Mouse (Mus musculus): ENCODE data around the gene Tinagl1.

The Tinagl1 gene

DNA sequence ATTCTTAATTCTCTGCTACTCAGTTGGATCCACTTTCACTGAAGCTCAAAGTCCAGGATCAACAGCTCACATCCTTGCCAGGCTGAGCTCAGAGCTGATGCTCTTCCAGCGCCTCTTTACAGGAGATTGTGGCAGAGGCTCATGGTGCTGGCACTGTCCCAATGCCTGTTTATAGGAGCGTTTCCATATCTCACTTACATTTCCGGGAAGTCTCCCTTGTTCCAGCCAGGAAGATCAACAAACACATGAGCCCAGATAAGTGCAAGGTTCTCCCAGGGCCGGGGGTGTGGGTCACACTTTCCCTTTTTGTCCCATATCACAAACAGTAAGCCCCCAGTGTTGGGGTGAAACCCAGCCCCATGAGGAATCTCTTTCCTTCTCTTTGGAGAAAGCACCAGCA lies 7.0 kb upstream of the Tinagl1 start:
- in situ Hi-C loops (cut with MboI; ENCODE audit: low pct_unique_long_range_greater_than_20kb in 1 of 2, low sequenced_read_pairs in 2 of 2, unreplicated experiment in 1 of 2) = loop anchor here in 1 of 2 experiments (10.0 kb wide), 2 partner anchors 47 to 217 kb away; partner anchors contain the start of gene Hcrtr1

DNA sequence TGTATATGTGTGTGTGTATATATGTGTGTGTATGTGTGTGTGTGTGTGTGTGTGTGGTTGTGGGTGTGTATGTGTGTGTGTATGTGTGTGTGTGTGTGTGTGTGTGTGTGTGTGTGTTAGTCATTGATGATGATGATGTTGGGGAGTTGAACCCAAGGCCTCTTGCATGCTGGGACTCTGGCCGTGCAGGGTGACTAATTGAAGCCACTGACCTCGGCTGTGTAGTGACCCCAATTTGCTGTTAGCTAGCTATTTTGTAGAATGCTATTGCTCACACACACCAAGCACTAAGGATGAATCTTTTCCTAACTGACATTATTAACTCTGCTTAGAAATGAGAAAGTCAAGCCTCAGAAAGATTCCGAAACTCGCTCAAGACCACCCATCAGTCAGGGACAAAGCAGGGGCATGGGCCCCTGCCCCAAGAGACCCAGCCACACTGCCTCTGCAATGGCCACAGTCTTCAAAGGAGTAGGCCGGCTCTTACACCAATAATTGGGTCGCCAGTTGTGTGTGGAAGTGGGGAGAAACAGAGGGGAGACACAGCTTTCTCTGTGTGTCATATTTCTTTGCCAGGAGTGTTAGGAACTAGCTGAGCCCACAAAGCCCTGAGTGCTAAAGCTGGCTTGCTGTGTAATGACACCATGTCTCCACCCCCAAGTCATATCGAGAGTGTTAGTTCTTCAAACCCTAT lies 6.1 kb upstream of the Tinagl1 start:
- in situ Hi-C loops (cut with MboI; ENCODE audit: low pct_unique_long_range_greater_than_20kb in 1 of 2, low sequenced_read_pairs in 2 of 2, unreplicated experiment in 1 of 2) = loop anchor here in 1 of 2 experiments (10.0 kb wide), 2 partner anchors 46 to 216 kb away; partner anchors contain the start of gene Hcrtr1

DNA sequence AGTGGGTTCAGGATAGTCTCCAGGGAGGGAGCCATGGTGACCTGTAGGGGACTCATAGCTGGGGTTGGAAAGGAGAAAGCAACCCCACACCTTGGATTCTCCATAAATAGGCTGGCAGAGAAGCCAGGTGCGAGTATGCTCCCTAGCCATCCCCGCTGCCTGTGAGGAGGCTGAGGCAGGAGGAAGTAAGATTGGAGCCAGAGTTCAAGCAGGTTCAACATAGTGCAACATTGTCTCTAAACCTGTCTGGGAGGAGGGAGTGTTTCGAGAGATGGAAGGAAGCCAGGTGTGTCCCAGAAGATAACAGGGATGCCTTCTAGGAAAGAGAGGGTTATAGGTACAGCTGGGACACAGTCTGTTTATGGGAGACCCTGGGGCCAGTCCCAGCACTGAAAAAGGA lies 5.0 kb upstream of the Tinagl1 start:
- in situ Hi-C loops (cut with MboI; ENCODE audit: low pct_unique_long_range_greater_than_20kb in 1 of 2, low sequenced_read_pairs in 2 of 2, unreplicated experiment in 1 of 2) = loop anchor here in 1 of 2 experiments (10.0 kb wide), 2 partner anchors 45 to 215 kb away; partner anchors contain the start of gene Hcrtr1

- in situ Hi-C loops (cut with MboI; ENCODE audit: low pct_unique_long_range_greater_than_20kb in 1 of 2, low sequenced_read_pairs in 2 of 2, unreplicated experiment in 1 of 2) = no loop called here
Observed at GRCm38 (mm10) chr4:130177536-130177935, 2.6 kb upstream of the Tinagl1 start.

DNA sequence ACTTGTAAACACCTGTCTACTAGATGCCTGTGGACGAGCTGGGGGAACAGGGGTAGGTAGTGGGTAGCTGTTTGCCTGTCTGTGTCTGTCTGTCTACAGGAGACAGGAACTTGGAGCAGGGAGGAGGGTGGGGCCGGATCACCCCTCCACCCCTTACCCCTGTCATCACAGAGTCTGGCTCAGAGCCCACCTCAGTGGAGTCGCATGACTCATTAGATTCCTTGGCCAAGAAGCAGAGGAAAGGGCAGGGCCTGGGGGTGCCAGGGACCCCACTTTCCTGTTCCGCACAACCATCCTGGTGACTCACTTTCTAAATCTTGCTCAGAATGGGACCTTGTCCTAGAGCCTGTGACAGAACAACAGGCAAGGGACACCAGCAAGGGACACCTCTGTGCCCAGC lies 2.2 kb upstream of the Tinagl1 start:
- in situ Hi-C loops (cut with MboI; ENCODE audit: low pct_unique_long_range_greater_than_20kb in 1 of 2, low sequenced_read_pairs in 2 of 2, unreplicated experiment in 1 of 2) = no loop called here

GRCm38 (mm10) chr4:130176156-130176720 lies 1.3 kb upstream of the Tinagl1 start:
- in situ Hi-C loops (cut with MboI; ENCODE audit: low pct_unique_long_range_greater_than_20kb in 1 of 2, low sequenced_read_pairs in 2 of 2, unreplicated experiment in 1 of 2) = no loop called here

DNA sequence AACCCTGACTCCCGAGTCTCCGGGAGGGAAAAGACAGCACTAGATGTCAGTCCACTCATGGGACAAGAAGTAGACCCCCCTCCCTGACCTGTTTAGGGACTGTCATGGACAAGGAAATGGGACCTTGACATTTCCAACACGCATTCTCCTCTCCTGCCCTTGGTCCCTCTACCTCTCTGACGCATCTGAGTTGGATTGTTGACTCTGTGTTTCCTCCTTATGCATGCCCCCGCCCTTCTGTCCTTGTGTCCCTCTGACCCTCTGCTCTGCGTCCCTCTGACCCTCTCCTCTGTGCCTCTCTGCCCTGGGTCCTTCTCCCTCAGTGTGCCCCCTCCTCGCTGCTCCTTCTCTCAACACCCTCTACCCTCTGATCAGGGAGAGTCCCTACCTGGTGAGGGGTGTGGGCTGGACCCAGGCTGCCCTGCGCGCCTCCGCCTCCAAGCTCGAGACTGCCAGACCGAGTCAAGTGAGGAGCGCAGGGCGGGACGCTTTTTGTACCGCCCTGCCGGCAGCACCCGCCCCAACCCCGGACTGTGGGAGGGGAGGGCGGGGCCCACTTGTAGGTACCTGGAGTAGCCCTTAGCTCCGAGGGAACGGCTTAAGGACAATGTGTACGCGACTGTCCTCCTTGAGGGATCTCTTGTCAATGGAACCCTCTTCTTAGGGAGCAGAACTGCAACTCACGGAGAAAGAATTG lies 439 bp downstream of the Tinagl1 start:
- in situ Hi-C loops (cut with MboI; ENCODE audit: low pct_unique_long_range_greater_than_20kb in 1 of 2, low sequenced_read_pairs in 2 of 2, unreplicated experiment in 1 of 2) = no loop called here

- in situ Hi-C loops (cut with MboI; ENCODE audit: low pct_unique_long_range_greater_than_20kb in 1 of 2, low sequenced_read_pairs in 2 of 2, unreplicated experiment in 1 of 2) = no loop called here
Observed at GRCm38 (mm10) chr4:130173911-130174311, 1.0 kb downstream of the Tinagl1 start.

GRCm38 (mm10) chr4:130173060-130173822 lies 1.7 kb downstream of the Tinagl1 start:
- in situ Hi-C loops (cut with MboI; ENCODE audit: low pct_unique_long_range_greater_than_20kb in 1 of 2, low sequenced_read_pairs in 2 of 2, unreplicated experiment in 1 of 2) = no loop called here

GRCm38 (mm10) chr4:130171951-130172765 lies 2.8 kb downstream of the Tinagl1 start:
- in situ Hi-C loops (cut with MboI; ENCODE audit: low pct_unique_long_range_greater_than_20kb in 1 of 2, low sequenced_read_pairs in 2 of 2, unreplicated experiment in 1 of 2) = no loop called here

- in situ Hi-C loops (cut with MboI; ENCODE audit: low pct_unique_long_range_greater_than_20kb in 1 of 2, low sequenced_read_pairs in 2 of 2, unreplicated experiment in 1 of 2) = no loop called here
Observed at GRCm38 (mm10) chr4:130170362-130170761, 4.6 kb downstream of the Tinagl1 start.

DNA sequence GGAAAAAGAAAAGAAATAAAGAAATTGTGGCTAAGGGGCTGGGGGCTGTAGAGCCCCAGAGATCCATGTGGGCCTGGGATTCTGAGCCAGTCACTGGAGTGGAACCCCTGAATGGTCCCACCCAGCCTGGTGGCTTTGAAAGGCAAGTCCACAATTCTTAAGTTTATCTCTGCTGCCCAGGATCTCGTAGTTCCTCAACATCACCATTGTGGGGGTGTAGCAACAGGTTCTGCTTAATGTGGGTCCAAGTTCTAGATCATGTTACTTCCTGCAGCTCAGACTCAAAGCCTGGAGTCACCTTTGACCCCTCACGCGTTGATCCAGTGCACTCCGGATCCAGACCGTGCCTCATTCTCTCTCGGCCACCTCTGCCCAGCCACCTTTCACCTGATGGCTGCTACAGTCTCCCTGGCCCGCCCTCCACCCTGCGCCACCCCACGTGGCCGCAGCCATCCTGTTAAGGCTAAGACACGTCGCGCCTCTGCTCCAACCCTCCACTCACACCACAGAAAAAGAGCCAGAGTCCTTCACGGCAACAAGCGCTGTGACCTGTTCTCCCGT lies 5.4 kb downstream of the Tinagl1 start:
- in situ Hi-C loops (cut with MboI; ENCODE audit: low pct_unique_long_range_greater_than_20kb in 1 of 2, low sequenced_read_pairs in 2 of 2, unreplicated experiment in 1 of 2) = no loop called here

DNA sequence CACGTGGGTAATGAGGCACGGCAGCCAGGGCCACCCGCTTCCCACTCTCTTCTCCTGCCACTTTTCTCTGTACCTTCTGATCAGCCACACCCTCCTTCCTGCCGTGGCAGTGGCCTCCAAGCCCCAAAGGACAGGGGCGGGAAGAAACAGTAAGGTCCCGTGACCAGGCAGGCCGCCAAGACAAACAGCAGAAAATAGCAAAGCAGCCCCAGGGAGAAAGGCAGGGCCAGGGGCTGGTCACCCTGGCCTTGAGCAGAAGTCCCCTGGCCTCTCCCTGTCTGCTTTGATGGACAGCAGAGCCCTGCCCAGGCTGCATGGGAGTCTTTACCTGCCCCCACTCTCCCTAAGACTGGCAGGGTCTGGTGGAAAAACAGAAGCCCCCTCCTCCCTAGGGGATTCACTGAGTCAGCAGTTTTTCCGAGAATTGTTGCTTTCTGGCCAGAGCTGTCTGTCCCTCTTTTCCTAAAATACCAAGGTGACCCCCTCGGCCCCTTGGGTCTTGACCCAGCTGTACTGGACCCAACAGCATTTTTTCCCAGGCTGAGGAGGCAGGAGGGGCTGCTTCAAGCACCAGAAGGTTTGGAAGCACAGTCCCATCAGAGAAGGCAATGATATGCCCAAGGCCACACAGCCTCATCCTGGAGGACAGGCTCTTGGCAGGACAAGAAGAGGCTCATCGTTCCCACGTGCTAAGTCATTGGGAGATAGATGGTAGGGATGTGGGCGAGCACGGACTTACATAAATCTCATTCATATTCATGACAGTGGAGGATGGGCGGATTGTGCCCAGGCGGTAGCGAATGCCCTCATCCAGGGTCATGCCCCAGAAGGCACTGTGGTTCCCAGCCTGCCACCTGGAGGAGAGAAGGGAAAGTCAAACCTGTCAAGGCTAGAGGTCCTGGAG lies 6.4 kb downstream of the Tinagl1 start:
- in situ Hi-C loops (cut with MboI; ENCODE audit: low pct_unique_long_range_greater_than_20kb in 1 of 2, low sequenced_read_pairs in 2 of 2, unreplicated experiment in 1 of 2) = no loop called here

- in situ Hi-C loops (cut with MboI; ENCODE audit: low pct_unique_long_range_greater_than_20kb in 1 of 2, low sequenced_read_pairs in 2 of 2, unreplicated experiment in 1 of 2) = no loop called here
Observed at GRCm38 (mm10) chr4:130167814-130168213, 7.1 kb downstream of the Tinagl1 start.

DNA sequence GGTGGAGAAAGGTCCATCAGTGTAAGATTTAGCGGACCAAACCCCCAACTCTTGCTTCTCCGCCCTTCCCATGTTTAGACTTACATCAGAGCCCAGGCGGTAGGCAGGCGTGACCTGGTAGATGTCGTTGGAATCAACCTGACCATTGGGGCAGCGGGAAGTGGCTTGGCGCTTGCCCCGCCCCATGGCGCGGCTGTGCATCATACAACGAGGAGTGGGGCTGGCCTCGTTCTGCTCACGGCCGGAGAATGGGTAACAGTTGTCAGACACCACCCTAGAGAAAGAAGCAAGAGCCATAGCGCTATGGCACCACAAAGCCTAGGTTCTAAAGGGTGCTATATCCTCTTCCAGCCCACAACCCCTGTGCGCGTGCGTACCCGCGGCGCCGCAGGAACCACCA lies 7.6 kb downstream of the Tinagl1 start:
- in situ Hi-C loops (cut with MboI; ENCODE audit: low pct_unique_long_range_greater_than_20kb in 1 of 2, low sequenced_read_pairs in 2 of 2, unreplicated experiment in 1 of 2) = no loop called here

DNA sequence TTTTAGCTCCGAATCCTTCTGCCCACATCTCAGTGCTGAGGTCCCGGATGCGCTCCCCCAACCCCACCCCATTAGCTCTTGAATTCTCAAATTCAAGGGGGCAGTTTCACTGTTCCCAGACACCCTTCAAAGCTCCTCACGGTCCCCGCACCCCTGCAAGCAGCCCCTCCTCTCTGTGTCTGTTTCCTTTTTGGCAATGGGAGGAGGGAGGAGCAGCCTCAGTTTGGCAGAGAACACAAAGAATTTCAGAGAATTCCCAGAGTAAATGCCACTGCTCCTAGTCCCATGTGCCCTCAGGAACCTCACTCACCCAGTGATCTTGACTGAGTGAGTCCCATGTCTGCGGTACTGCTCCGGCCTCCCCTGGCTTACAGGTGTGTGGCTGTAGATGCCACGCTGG lies 8.3 kb downstream of the Tinagl1 start:
- in situ Hi-C loops (cut with MboI; ENCODE audit: low pct_unique_long_range_greater_than_20kb in 1 of 2, low sequenced_read_pairs in 2 of 2, unreplicated experiment in 1 of 2) = no loop called here

- in situ Hi-C loops (cut with MboI; ENCODE audit: low pct_unique_long_range_greater_than_20kb in 1 of 2, low sequenced_read_pairs in 2 of 2, unreplicated experiment in 1 of 2) = no loop called here
Observed at GRCm38 (mm10) chr4:130166061-130166460, 8.9 kb downstream of the Tinagl1 start.

All from mouse embryonic stem cell (cell line).